Mouse (Mus musculus) kidney, postnatal 25 days (tissue): ENCODE measurements around the gene Dera.

Source experiments
- DNase-seq, 2 experiments: peaks; one replicate each; pipeline ENCODE4 v3.0.0; 2021; ENCODE audit warnings: mixed read lengths in 2 of 2

Dera gene

GRCm38 (mm10) chr6:137808706-137809105 is 54.4 kb downstream of the Dera start:
- no peak for DNase-seq

- no peak for DNase-seq
Observed at GRCm38 (mm10) chr6:137810136-137810535, 55.8 kb downstream of the Dera start.

GRCm38 (mm10) chr6:137814006-137814405 is 59.7 kb downstream of the Dera start:
- no peak for DNase-seq

GRCm38 (mm10) chr6:137816508-137816907 is 62.2 kb downstream of the Dera start:
- DNase-seq: no peak

- DNase-seq: no peak
Observed at GRCm38 (mm10) chr6:137822550-137822949, 68.2 kb downstream of the Dera start.

GRCm38 (mm10) chr6:137824046-137825021 is 70.0 kb downstream of the Dera start:
- DNase-seq: no peak

- no peak for DNase-seq
Observed at GRCm38 (mm10) chr6:137825022-137825613, 70.8 kb downstream of the Dera start.

GRCm38 (mm10) chr6:137829056-137829776 is 74.9 kb downstream of the Dera start:
- DNase-seq: no peak

GRCm38 (mm10) chr6:137836799-137837198 is 82.5 kb downstream of the Dera start:
- DNase-seq: no peak

- no peak for DNase-seq
Observed at GRCm38 (mm10) chr6:137843337-137843736, 89.0 kb downstream of the Dera start.

- no peak for DNase-seq
Observed at GRCm38 (mm10) chr6:137857198-137858194, 103.2 kb downstream of the Dera start.

GRCm38 (mm10) chr6:137869903-137870580 is 115.7 kb downstream of the Dera start:
- DNase-seq: no peak

GRCm38 (mm10) chr6:137870667-137871066 is 116.3 kb downstream of the Dera start:
- DNase-seq: no peak

- peak; percentile 46 to 61 for DNase-seq
Observed at GRCm38 (mm10) chr6:137872055-137872735, 117.8 kb downstream of the Dera start.

GRCm38 (mm10) chr6:137874471-137875244 is 120.3 kb downstream of the Dera start:
- DNase-seq: peak in 1 of 2 experiments; percentile 13

- DNase-seq: no peak
Observed at GRCm38 (mm10) chr6:137885644-137886043, 131.3 kb downstream of the Dera start.

GRCm38 (mm10) chr6:137886210-137886979 is 132.0 kb downstream of the Dera start:
- DNase-seq: no peak

- no peak for DNase-seq
Observed at GRCm38 (mm10) chr6:137887258-137887657, 132.9 kb downstream of the Dera start.

GRCm38 (mm10) chr6:137897671-137898070 is 143.3 kb downstream of the Dera start:
- no peak for DNase-seq
